14 mouse cellular contexts compared by ENCODE assay signal in the genomic region with DNA sequence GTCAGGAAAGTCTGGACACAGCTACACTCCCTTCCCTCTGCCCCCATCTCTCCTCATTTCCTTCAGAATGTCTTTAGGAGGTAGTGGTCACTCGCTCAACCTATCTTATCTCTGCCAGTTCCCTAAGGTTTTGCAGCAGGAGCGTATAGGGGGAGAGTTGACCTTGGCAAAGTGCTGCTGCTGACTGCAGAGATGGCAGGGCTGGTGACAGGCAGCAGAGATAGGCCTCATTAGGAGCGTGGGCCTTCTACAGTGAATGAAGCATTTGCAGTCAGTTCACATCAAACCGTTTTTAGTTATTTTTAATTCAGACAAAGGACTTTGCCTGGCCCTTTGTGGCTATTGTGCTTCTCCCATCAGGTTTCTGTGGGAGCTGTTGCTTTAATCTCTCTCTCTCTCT. TPM values are rescaled to one million over a fixed set of nuclear protein-coding genes. Genes with fewer than 3 reads are reported as not detected.
DNase-seq lines count a peak whose midpoint lies in the region; ATAC-seq and TF ChIP-seq lines count a peak whose summit lies in the region.
"Had no signal": no experiment of that assay in that cellular context is flagged by ENCODE, and none has a peak within 500 bp of the region (broad histone marks: within the 10 kb centered on the region; RNA-seq: fewer than 3 reads in every experiment).

No protein-coding gene starts in this region.

- DNase-seq in heart, adult 2 months = no peak
- peak; percentile 65 for DNase-seq in forebrain, embryonic 14.5 days (ENCODE audit: low spot score)
- DNase-seq in midbrain, postnatal 0 days (ENCODE audit: low spot score) = peak; percentile 15
- no peak for DNase-seq in kidney, postnatal 36 days
- DNase-seq in cerebellum, postnatal 25 days = no peak
- no peak for DNase-seq in left cerebral cortex, adult 8-10 months (ENCODE audit: low spot score in 2 of 2)
- DNase-seq: cerebellum, adult 11-12 months; kidney, postnatal 14 days; lung, embryonic 14.5 days; thymus, adult 2 months had no signal

- 3% methylated on average over 4 of the region's 4 CpGs for WGBS in heart, embryonic 14.5 days
- 35% methylated on average over 4 of the region's 4 CpGs for WGBS in heart, adult 2 months
- WGBS in forebrain, embryonic 14.5 days = 16% methylated on average over 4 of the region's 4 CpGs
- WGBS in hindbrain, embryonic 15.5 days = 23% methylated on average over 4 of the region's 4 CpGs
- 26% methylated on average over 4 of the region's 4 CpGs for WGBS in midbrain, postnatal 0 days

- H3K79me2 ChIP-seq in heart, adult 2 months (replicated peaks; ENCODE audit: control insufficient read depth, insufficient read depth, low read length) = no peaks in the 10 kb centered on the region

- peaks cover 8 to 23% of the 10 kb centered on the region in 2 experiments for H3K4me1 ChIP-seq in heart, embryonic 14.5 days (ENCODE audit: control insufficient read depth in 2 of 2, insufficient read depth in 2 of 2, low read length in 2 of 2)
- H3K4me1 ChIP-seq in heart, adult 2 months (ENCODE audit: control insufficient read depth, insufficient read depth, low read length) = no peaks in the 10 kb centered on the region
- peaks cover 27% of the 10 kb centered on the region for H3K4me1 ChIP-seq in forebrain, embryonic 14.5 days (ENCODE audit: control insufficient read depth, insufficient read depth, low read length)
- peaks cover 28% of the 10 kb centered on the region for H3K4me1 ChIP-seq in hindbrain, embryonic 15.5 days (replicated peaks)
- H3K4me1 ChIP-seq in midbrain, postnatal 0 days (ENCODE audit: insufficient read depth, low read length) = no peaks in the 10 kb centered on the region

- peak overlapping the region; percentile 16; the same call in 1 of the 2 replicates for H3K4me2 ChIP-seq in heart, embryonic 14.5 days (ENCODE audit: low read length)
- H3K4me2 ChIP-seq in forebrain, embryonic 14.5 days (ENCODE audit: low read length) = no peak overlapping the region
- no peak overlapping the region for H3K4me2 ChIP-seq in hindbrain, embryonic 15.5 days
- no peak overlapping the region for H3K4me2 ChIP-seq in midbrain, postnatal 0 days (ENCODE audit: low read depth, low read length, poor library complexity, severe bottlenecking)
- H3K4me2 ChIP-seq: lung, embryonic 14.5 days; neural tube, embryonic 12.5 days had no signal

- peak overlapping the region; percentile 34; the same call in 1 of the 2 replicates for H3K9ac ChIP-seq in heart, embryonic 14.5 days (ENCODE audit: low read length)
- no peak overlapping the region for H3K9ac ChIP-seq in heart, adult 2 months (ENCODE audit: low read depth, low read length)
- H3K9ac ChIP-seq in forebrain, embryonic 14.5 days (ENCODE audit: low read length) = 0 out of 2 replicates have a peak overlapping the region, but pooled peaks have one; percentile 32
- H3K9ac ChIP-seq in hindbrain, embryonic 15.5 days = no peak overlapping the region
- H3K9ac ChIP-seq in midbrain, postnatal 0 days (replicated peaks; ENCODE audit: low read length, poor library complexity, severe bottlenecking) = no peak overlapping the region; the same call in 1 of the 2 replicates
- H3K9ac ChIP-seq: lung, embryonic 14.5 days; neural tube, embryonic 12.5 days had no signal

- no peaks in the 10 kb centered on the region for H3K9me3 ChIP-seq in heart, embryonic 14.5 days (ENCODE audit: control insufficient read depth, low read length)
- no peaks in the 10 kb centered on the region for H3K9me3 ChIP-seq in forebrain, embryonic 14.5 days (replicated peaks; ENCODE audit: control insufficient read depth, low read length)
- H3K9me3 ChIP-seq in hindbrain, embryonic 15.5 days = no peaks in the 10 kb centered on the region
- no peaks in the 10 kb centered on the region for H3K9me3 ChIP-seq in midbrain, postnatal 0 days (ENCODE audit: low read length)
- H3K9me3 ChIP-seq: neural tube, embryonic 12.5 days had no signal

- 0 out of 2 replicates have a peak, but pooled peaks have one; percentile 31 for ATAC-seq in heart, embryonic 14.5 days (ENCODE audit: insufficient number of reproducible peaks, insufficient read depth, low FRiP score, low read depth)
- ATAC-seq in forebrain, embryonic 14.5 days = peak; percentile 64
- ATAC-seq in hindbrain, embryonic 15.5 days (ENCODE audit: low FRiP score, low read depth) = peak; percentile 67; the same call in 1 of the 2 replicates
- ATAC-seq in midbrain, postnatal 0 days (ENCODE audit: low FRiP score) = no peak; the same call in 1 of the 2 replicates

- H3K36me3 ChIP-seq in heart, embryonic 14.5 days (ENCODE audit: control insufficient read depth, insufficient read depth, low read length) = no peaks in the 10 kb centered on the region
- no peaks in the 10 kb centered on the region for H3K36me3 ChIP-seq in heart, adult 2 months (ENCODE audit: control insufficient read depth, insufficient read depth, low read length)
- H3K36me3 ChIP-seq in forebrain, embryonic 14.5 days (ENCODE audit: control insufficient read depth, insufficient read depth, low read length) = peaks cover 4% of the 10 kb centered on the region; the same call in 1 of the 2 replicates
- H3K36me3 ChIP-seq in hindbrain, embryonic 15.5 days = no peaks in the 10 kb centered on the region
- H3K36me3 ChIP-seq in midbrain, postnatal 0 days (ENCODE audit: insufficient read depth, low read length) = no peaks in the 10 kb centered on the region; the same call in 1 of the 2 replicates
- H3K36me3 ChIP-seq: neural tube, embryonic 12.5 days had no signal

- TF ChIP-seq POLR2A in heart, adult 2 months (IDR thresholded peaks at IDR 0.05; ENCODE audit: insufficient read depth, low read depth, low read length) = no peak

- no peak overlapping the region for H3K4me3 ChIP-seq in heart, embryonic 14.5 days (ENCODE audit: control insufficient read depth in 1 of 2, insufficient read depth in 1 of 2, low read depth in 1 of 2, low read length in 2 of 2)
- no peak overlapping the region for H3K4me3 ChIP-seq in heart, adult 2 months
- no peak overlapping the region for H3K4me3 ChIP-seq in forebrain, embryonic 14.5 days (ENCODE audit: low read depth, low read length)
- no peak overlapping the region for H3K4me3 ChIP-seq in hindbrain, embryonic 15.5 days
- no peak overlapping the region for H3K4me3 ChIP-seq in midbrain, postnatal 0 days (ENCODE audit: low read depth, low read length)
- H3K4me3 ChIP-seq: left cerebral cortex, adult 2 months; neural tube, embryonic 12.5 days had no signal

- TF ChIP-seq EP300 in heart, adult 2 months (IDR thresholded peaks at IDR 0.05; ENCODE audit: insufficient read depth, low read depth, low read length) = no peak

- no peak for TF ChIP-seq CTCF in heart, adult 2 months (IDR thresholded peaks at IDR 0.05)
- no peak for TF ChIP-seq CTCF in midbrain, postnatal 0 days (IDR thresholded peaks at IDR 0.05)

- H3K27me3 ChIP-seq in heart, embryonic 14.5 days (ENCODE audit: control insufficient read depth, insufficient read depth, low read length) = no peaks in the 10 kb centered on the region
- no peaks in the 10 kb centered on the region for H3K27me3 ChIP-seq in heart, adult 2 months (ENCODE audit: control insufficient read depth, insufficient read depth, low read length)
- H3K27me3 ChIP-seq in forebrain, embryonic 14.5 days (replicated peaks; ENCODE audit: control insufficient read depth, insufficient read depth, low read length) = no peaks in the 10 kb centered on the region
- no peaks in the 10 kb centered on the region for H3K27me3 ChIP-seq in hindbrain, embryonic 15.5 days
- no peaks in the 10 kb centered on the region for H3K27me3 ChIP-seq in midbrain, postnatal 0 days (ENCODE audit: insufficient read depth, low read length)
- H3K27me3 ChIP-seq: neural tube, embryonic 12.5 days had no signal

- peak overlapping the region; percentile 7 to 62 for H3K27ac ChIP-seq in heart, embryonic 14.5 days (replicated peaks in 1 of 2; ENCODE audit: control insufficient read depth in 1 of 2, insufficient read depth in 1 of 2, low read depth in 2 of 2, low read length in 2 of 2)
- H3K27ac ChIP-seq in heart, adult 2 months = no peak overlapping the region
- H3K27ac ChIP-seq in forebrain, embryonic 14.5 days (ENCODE audit: low read depth, low read length) = no peak overlapping the region
- H3K27ac ChIP-seq in hindbrain, embryonic 15.5 days (replicated peaks) = no peak overlapping the region
- no peak overlapping the region for H3K27ac ChIP-seq in midbrain, postnatal 0 days (ENCODE audit: low read depth, low read length)
- H3K27ac ChIP-seq: left cerebral cortex, adult 2 months; neural tube, embryonic 12.5 days had no signal

- intact Hi-C loops in heart, adult 2 months (cut with DNase I) = no loop called here

RNA-seq across cellular contexts. Expression of a gene that starts 35.1 kb away (rescaled TPM):
- polyA plus RNA-seq in heart, embryonic 14.5 days (2014; fragmentation: Nextera tagmentation; extraction: Ambion mirVana) = 49.9 and 59.3 TPM in 2 replicates
- total RNA-seq in heart, adult 2 months (2021) = 10 to 100 TPM; 13.0 to 14.9 TPM
- polyA plus RNA-seq in heart, adult 2 months (2012; rRNA removed) = 11.7 and 19.0 TPM in 2 replicates
- 423 and 429 TPM in 2 replicates for polyA plus RNA-seq in forebrain, embryonic 14.5 days (2014; fragmentation: Nextera tagmentation; extraction: Ambion mirVana)
- polyA plus RNA-seq in hindbrain, embryonic 15.5 days (2015; fragmentation: Nextera tagmentation; extraction: Ambion mirVana) = 379 and 390 TPM in 2 replicates
- 419 and 439 TPM in 2 replicates for total RNA-seq in midbrain, postnatal 0 days (2014; rRNA removed)
- 344 and 374 TPM in 2 replicates for polyA plus RNA-seq in midbrain, postnatal 0 days (2015; fragmentation: Nextera tagmentation; extraction: Ambion mirVana)
- total RNA-seq in left cerebral cortex, adult 8-10 months (2022) = 100 to 1,000 TPM; 175 to 217 (median 197) TPM

Comparison
In these comparisons a context has a peak if more than half of its experiments do, and no peak if none do; other contexts are left out.
1. H3K27ac ChIP-seq: peak in heart, embryonic 14.5 days (2 of 2); none in heart, adult 2 months (single experiment), forebrain, embryonic 14.5 days (single experiment), hindbrain, embryonic 15.5 days (single experiment) and midbrain, postnatal 0 days (single experiment).
2. H3K9ac ChIP-seq: peak in heart, embryonic 14.5 days (single experiment) and forebrain, embryonic 14.5 days (single experiment); none in heart, adult 2 months (single experiment), hindbrain, embryonic 15.5 days (single experiment) and midbrain, postnatal 0 days (single experiment).
3. DNase-seq: peak in forebrain, embryonic 14.5 days (single experiment) and midbrain, postnatal 0 days (single experiment); none in heart, adult 2 months (0 of 2), kidney, postnatal 36 days (0 of 2), cerebellum, postnatal 25 days (0 of 2) and left cerebral cortex, adult 8-10 months (0 of 2).